Mouse (Mus musculus) gastrocnemius, postnatal 36 days (tissue): ENCODE results near the gene Clcnkb. TPM values are rescaled to one million over a fixed set of nuclear protein-coding genes. Genes with fewer than 3 reads are reported as not detected.
A peak's percentile ranks its signal among the peaks of the same experiment; 100 is the strongest.

ENCODE experiments used
- DNase-seq, 2 experiments: peaks; one replicate each; pipeline ENCODE4 v3.0.0; 2022
- intact Hi-C: fragments of 180-260 bp; cut with DNase I; formaldehyde crosslinking; loops from one replicate; pipeline ENCODE4 v1.15.1; 2025
- total RNA-seq, 2 experiments: library from RNA; stranded (reverse); gene quantifications; 2 replicates each; pipeline ENCODE4 v1.2.3; 2021

Clcnkb gene
- total RNA-seq, 2 experiments from 2014 or later = 0.27 TPM; not detected in 1

GRCm38 (mm10) chr4:141439083-141439803, 23.4 kb upstream of the Clcnkb start:
- intact Hi-C loops = no loop called here
- DNase-seq = no peak

DNA sequence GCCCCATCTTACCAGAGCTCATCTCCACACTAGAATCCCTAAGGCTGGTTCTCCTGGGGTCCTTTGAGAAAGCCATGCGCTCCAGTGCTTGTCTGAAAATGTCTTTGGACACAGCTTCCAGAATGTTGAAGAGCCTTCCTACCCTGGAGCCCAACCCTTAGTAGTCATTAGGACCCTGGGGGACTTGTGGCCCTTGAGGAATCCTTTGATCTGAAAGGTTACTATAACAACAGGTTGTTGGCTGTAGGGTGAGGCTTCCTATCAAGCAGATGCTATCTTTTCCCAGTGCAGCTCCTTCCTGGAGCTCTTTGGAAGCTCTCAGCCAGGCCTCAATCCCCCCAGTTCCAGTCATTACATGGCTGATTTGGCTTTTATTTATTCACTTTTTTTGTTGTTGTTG, 20.2 kb upstream of the Clcnkb start, which contains the start of gene Srarp:
Gene Srarp (minus strand): TSS at position 132 of the 400 bp plus-strand sequence.
- intact Hi-C loops = no loop called here
- no peak for DNase-seq

DNA sequence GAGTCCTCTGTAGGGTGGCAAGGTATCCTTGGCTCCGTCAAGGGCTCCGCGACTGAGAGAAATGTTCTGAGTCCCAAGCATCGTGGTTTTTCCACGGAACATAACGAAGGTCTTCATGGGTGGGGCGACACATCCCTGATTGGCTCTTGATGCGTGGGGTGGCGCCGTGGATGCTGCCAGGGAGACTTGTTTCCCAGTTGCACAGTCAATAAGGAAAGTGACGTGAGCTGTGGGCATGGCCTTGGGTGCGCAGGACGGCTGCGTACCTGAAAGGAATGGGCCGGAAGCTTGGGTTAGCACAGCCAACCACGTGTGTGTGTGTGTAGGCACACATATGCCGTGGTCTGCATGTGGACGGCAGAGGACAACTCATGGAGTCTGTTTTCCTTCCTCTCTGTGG, 17.4 kb upstream of the Clcnkb start:
- DNase-seq = no peak
- intact Hi-C loops = loop anchor here (5.0 kb wide), 1 partner anchor 74 kb away; no protein-coding TSS in a partner anchor

- intact Hi-C loops = loop anchor here (5.0 kb wide), 1 partner anchor 75 kb away; no protein-coding TSS in a partner anchor
These were observed 16.9 kb upstream of the Clcnkb start for GRCm38 (mm10) chr4:141432666-141433065.

GRCm38 (mm10) chr4:141430997-141431396, 15.2 kb upstream of the Clcnkb start:
- peak; percentile 61 to 68 for DNase-seq
- intact Hi-C loops = loop anchor here (2.0 to 5.0 kb wide), 3 partner anchors 26 to 130 kb away; no protein-coding TSS in a partner anchor

More at GRCm38 (mm10) chr4:141432666-141433065, 16.9 kb upstream of the Clcnkb start:
- no peak for DNase-seq

DNA sequence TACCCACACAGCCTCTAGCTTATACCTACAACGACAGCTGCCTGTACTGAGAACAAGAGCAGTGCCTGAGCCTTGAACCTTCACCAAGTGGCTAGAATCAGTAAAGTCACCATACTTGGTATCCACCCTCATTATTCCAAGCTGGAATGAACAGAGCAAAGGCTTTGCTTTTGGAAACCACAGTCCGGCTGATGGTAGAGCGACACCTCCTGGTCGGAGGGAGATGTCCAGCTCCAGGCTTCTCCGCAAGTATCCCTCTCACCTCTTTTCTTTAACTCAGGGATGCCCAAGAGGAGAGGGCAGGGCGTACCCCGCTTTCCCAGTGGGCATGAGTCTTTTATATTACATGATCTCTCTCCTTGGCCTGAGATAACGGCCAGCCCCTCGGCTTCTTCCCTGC, 14.0 kb upstream of the Clcnkb start:
- no peak for DNase-seq
- intact Hi-C loops = loop anchor here (2.0 to 5.0 kb wide), 3 partner anchors 25 to 131 kb away; no protein-coding TSS in a partner anchor

DNA sequence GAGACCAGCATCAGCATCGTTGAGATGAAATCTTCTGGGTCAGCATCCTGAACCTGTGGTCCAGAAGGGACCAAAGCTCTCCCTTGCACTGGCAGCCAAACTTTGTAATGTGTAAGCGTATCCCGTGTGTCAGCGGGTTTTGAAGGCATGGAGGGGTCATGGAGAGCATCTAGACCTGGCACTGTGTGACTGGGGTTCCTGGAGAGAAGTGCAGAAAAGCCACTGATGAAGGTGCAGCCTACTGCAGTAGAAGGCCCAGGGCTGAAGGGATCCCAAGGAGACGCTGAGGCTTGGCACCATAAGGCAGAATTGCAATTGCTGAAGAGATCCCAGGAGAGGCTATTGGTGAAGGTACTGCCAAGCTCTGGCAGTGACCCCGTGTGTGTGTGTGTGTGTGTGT, 13.6 kb upstream of the Clcnkb start:
- no peak for DNase-seq
- intact Hi-C loops = no loop called here

DNA sequence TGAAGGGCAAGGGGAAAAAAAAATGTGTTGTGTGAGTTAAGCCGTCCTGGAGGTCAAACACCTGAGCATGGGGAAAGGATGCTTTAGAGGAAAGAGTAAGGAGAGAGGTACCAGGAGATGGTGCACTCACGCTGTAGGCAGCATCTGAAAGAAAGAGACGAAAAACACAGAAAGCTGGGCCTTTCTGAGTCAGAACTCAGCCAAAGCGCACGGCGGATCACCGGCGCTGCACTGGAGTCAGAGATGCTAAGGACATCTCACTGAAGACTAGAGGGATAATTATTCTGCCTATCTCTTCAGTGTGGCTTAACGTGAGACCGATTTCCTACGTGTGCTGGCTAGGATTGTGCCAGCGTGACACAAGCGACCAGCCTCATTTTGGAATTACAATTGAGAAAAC, 12.1 kb upstream of the Clcnkb start:
- intact Hi-C loops = no loop called here
- DNase-seq = no peak

DNA sequence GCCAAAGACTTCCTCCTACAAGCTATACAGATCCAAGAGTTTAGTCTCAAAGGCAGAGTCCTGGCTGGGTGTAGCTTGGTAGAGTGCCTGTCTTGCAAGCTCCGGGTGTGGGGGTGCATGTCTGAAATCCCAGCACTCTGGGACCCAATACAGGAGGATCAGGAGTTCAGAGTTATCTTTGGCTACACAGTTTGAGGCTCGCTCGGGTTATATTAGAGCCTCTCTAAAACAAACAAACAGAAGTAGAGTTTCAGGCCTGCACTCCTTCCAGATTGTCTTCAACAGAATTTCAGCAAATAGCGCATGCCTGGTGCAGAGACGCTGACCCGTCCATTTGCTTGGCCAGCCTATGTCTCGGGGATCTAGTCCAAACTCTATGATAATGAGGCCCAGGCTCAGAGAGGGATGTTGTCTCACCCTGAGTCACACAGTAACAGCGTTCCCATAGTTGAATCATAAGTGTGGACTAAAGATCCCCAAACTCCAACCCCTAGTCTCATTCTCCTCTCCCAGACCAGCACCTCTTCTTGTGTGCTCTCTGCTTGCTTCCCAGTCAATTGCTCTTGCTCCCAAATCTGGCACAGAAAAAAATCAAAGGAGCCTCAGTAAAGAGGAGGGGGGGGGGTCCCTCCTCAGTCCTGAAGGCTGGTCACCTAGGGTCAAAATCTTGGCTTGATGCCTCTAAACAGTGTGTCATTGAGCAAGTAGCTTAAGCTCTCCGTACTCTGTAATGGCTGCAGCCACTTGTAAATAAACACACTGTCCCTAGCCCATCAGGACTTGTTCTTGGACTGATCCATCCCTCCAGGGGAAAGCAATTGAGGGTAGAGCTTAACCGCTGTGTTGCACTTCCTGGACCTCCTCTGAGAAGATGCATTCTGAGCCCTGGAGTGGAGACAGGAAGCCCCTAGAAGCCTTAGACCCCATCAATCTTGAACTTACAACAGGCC, 11.3 kb upstream of the Clcnkb start:
- intact Hi-C loops = no loop called here
- no peak for DNase-seq

DNA sequence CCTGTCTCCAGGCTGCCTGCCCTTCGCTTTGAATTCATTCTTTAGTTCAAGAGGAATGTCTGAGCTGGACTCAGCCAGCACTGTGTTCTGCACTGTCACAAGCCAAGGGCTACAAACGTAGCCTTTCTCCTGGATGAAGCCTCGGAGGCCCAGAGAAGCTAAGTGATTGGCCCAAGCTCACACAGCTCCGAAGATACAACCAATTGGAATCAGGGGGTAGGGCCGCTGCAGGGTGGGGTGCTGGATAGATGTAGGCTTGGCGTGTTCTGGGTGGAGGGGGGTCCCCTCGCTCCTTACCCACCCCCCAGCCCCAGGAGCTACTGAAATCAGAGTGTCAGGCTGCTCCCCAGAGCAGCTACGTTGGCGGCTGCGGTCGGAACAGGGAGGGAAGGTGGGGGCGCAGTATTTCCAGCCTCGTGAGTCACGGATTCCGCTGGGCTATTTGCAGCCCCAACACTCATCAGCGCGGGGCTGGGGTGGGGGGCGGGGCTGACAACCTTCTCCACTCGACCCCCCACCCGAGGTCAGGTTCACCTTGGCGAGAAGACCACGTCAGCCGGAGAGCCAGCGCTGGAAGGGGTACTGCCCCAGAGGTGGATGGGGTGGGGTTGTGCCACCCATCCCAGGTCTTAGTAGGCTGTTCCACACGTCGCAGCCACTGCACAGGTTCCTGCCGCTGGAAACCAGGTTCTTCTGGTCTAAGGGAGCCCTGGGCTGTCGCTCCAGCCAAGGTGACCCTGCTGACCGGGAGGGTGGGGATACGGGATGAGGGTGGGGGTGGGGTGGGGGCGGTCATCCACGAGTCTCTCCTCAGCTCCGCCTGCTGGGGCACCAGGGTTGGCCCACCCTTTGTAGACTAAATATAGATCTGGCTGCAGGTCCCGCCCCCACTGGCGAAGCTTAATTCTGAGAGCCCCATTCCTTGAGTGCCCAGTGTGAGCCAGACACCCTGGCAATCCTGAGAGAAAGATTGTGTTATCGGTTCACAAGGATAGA, 10.0 kb upstream of the Clcnkb start:
- DNase-seq = peak in 1 of 2 experiments; percentile 45
- intact Hi-C loops = no loop called here

- no peak for DNase-seq
- intact Hi-C loops = no loop called here
These were observed 8.0 kb upstream of the Clcnkb start for GRCm38 (mm10) chr4:141423691-141424431.

- intact Hi-C loops = no loop called here
- DNase-seq = no peak
These were observed 7.5 kb upstream of the Clcnkb start for GRCm38 (mm10) chr4:141423288-141423687.

GRCm38 (mm10) chr4:141422841-141423240, 7.0 kb upstream of the Clcnkb start:
- DNase-seq = no peak
- intact Hi-C loops = no loop called here

DNA sequence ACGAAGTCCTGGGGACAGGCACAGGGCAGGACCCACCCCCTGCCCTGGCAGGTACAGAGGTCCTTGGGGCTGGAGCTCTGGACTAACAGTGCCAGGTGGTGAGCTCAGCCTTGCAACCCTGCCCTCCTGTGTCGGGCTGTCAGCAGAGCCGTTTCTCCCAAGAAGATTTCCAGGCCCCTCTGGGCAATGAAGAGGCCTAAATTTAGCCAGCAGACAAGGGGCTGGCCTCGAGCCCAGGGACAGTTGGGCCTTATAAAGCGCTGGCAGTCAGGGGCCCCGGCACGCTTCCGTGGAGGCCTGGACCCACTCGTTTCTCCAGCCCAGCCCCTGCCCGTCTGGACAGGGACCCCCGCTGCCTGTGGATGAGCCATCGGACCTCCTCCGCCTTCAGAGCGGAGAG, 5.6 kb upstream of the Clcnkb start:
- DNase-seq = peak; percentile 62 to 65
- intact Hi-C loops = no loop called here

DNA sequence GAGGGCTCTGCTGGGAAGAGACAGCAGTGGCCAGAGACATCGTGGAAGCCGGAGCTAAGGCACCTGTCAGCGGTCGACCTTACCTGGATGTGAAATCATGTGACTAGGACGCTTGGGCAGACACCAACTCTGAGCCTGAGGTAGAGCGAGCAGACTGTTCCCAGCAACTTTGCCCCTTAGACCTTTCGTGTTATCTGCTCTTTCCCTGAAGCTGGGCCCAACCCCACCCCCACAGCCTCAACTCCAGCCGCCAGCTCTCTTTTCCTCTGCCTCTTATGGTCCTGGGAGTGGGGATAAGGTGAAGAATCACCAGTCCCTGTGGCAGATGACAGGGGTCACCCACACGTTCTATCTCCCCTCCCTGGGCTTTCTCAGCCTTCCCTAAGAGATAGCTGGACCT, 5.1 kb upstream of the Clcnkb start:
- intact Hi-C loops = no loop called here
- no peak for DNase-seq

- intact Hi-C loops = no loop called here
- no peak for DNase-seq
These were observed 4.5 kb upstream of the Clcnkb start, which contains the start of gene Hspb7 for GRCm38 (mm10) chr4:141420192-141420829. Gene Hspb7, plus strand, starts transcription at chr4:141420779.

DNA sequence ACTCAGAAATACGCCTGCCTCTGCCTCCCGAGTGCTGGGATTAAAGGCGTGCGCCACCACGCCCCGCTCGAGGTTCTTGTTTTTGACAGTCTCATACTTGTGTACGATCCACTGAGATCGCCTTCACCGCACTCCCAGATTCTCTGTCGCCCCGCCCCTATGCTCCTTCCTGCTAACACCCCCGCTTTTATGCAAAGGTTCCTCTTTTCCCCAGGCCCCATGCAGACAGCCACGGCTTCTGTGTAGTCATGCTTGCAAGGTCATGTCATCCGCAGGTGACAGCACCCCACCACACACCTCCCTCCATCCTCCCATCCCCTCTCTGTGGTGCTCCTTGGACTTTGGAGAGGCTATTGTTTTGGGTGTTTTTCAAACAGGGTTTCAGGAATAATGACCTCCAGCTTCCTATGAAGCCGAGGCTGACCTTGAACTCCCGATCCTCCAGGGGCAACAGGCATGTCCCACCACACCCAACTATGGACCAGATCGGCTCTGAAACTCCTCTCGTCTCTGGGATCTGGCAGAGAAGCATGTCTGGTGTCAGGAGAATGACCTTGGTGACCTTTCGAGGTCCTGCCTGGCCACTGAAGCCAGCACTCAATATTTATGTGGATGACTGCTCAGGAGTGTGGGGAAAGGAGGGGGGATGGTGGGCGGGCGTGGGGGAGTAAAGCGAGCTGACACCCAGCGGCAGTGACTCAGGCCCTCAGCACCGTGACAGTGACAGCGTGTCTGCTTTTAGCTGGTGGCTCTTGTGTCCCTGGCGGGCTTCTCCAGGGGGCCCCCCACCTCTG, 3.8 kb upstream of the Clcnkb start:
- DNase-seq = no peak
- intact Hi-C loops = no loop called here

DNA sequence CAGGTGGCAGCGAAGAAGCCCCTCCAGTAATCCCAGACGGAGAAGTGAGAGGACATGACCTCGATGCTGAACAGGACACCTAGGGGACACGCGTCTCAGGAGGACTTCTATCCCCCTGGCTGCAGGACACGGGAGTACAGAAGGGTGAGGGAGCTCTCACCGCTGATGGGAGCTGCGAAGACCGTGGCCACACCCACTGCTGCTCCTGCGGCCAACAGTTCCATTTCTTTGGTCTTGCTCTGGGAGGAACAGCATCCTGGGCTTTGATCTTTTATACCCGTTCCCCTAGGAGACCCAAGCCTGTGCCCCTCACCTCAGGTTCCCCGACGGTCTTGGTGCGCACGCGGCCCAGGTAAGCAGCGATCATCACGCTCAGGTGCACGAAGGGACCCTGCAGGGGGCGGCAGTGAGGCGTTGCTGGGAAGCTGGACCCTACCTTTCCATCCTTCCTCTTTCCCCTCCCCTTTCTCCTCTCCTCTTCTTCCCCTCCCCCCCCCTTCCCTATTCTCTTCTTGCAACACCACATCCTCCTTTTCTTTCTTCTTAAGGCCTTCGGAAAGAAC, 4.3 kb downstream of the Clcnkb start:
- intact Hi-C loops = no loop called here
- no peak for DNase-seq
